Mouse (Mus musculus) layer of hippocampus, adult 11-12 months (tissue): Measurements from ENCODE around the gene Aars2.

ENCODE experiments used
- DNase-seq: peaks from one replicate; pipeline ENCODE4 v3.0.0; 2022; ENCODE audit warnings: low spot score

Aars2 gene

DNA sequence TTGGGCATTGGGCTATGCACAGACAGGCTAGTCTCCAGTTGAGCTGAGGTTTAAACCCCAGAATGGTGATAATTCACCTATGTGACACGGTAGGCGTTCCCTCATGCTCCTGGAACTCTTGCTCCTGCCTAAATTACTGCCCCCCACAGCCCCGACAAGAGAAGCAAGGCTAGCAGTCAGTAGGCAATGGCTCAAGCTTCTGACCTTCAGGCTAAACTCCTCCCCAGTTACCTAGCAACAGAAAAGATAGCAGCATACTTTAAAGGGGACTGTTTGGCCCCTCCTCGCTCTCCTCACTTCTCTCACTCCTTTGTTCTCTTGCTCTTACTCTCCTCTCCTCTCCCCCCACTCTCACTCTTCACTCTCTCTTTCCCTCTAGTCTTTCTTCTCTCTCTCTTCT lies 5.7 kb upstream of the Aars2 start:
- DNase-seq: no peak

DNA sequence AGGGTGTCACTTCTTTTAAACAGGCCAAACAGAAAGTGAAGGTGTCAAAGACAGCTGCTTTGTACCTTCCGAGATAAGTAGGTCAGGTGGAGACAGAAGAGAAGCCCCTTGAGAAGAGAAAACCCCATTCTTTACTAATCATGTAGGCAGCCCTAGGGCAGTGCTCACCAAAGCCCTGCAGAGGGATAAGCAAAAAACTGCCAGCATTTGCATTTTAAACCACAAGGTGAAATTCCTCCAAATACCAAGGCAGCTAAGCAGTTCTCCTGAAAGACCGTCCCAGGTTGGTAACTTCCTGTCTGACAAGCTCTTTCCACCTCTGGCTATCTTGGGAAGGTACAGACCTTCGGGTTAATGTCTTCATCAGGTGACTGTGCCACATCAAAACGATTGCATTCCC lies 4.3 kb upstream of the Aars2 start:
- DNase-seq: no peak

DNA sequence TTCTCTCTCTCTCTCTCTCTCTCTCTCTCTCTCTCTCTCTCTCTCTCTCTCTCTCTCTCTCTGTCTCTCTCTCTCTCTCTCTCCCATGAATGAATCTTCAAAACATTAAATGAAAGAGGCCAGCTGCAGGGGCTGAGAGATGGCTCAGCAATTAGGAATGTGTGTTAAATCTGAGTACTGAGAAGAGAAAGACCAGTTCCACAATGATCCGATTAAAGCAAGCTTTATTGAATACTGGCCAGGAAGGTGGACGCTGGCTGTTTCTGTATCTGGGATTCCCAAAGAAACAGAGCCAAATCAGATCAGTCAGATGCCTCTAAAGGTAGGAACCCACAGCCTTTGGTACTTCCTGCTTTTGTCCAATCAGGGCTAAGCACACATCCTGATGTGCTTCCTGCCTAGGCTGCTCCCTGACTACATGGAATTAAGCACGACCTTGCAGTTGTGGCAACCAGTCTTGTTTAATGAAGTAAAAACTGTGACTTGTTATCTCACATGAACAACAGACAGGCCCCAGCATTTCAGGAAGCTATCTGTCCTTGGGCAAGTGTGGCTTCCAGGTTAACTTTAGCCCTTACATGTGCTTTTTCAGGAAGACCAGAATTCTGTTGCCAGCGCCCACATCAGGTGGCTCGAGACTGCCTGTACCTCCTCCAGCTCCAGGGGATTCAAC lies 3.2 kb upstream of the Aars2 start:
- no peak for DNase-seq

DNA sequence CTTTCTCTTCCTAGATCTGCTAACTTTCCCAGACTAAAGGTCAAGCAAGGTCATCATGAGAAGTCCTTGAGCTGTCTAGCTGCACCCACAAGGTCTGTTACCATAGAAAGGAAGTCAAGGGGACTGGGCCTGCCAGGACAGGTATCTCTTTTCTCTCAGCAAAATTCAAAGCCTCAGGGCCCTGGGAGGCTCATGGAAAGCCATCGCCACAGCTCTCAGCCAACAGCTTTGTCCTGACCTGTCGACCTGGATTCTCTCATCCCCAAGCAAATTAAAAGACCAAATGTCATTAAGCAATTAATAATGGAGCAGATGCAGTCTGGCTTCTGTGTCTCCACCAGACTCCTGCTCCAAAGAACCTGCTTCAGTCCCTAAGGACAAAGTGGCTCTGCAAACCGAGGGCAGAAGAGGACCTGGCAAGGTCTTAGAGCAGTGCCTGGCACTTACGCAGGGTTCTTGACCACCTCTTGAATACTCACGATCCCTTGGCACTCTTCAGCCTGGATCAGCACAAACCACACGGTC lies 638 bp upstream of the Aars2 start:
- DNase-seq: no peak

DNA sequence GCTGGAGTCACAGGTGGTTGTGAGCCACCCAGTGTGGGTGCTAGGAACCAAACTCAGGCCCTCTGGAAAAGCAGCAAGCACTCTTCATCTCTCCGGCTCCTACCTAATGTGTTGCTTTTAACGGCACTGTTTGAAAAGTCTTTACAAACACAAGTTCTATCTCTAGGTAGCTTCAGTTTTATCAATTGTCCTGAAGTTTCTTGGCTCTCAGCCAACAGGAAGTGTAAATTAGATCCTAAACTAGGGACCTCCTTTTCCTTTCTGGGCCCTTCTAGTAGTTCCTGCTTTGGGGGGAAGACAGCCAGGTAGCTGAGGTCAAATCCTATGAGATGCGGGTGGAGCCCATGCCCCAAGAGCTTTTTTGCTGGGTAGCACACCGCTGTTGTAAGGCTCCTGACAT lies 4.2 kb downstream of the Aars2 start:
- no peak for DNase-seq

DNA sequence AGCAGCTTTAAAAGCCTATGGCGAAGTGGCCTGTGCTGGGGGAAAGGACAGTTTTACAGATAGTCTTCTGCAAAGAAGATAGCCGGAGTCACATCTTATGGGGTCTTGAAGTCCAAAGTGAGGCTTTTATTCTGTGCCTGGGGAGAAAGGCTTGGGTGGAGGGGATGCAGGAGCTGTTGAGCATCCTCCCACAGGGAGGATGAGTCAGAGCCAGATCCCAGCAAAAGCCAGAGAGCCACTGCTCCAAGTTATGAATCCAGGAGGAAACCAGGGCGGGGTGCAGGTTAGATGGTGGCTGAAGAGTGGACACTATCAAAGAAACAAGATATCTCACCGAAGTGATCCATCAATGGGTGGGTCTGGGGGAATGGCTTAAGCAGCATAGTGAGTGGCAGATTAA lies 5.1 kb downstream of the Aars2 start:
- DNase-seq: no peak

DNA sequence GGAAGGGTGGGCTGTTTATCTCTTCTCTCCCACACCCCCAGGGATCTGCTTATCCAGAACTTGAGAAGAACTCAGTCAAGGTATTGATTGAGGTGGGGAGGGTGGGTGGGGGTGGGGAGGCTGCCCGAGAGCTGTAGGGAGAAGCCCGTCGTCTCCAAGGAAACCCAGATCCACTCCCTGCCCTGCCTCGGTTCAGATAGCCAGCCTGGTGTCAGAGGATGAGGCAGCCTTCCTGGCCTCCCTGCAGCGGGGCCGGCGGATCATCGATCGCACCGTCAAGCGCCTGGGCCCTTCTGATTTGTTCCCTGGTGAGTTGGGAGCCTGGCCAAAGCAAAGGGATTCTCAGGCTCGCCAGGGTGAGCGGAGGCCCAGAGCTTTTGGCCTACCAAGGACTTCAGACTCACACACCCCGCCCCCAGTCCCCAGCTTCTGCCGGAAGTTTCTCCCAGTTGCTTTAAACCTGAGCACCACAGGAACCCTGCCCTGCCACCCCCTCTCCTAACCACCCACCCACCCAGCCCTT lies 8.6 kb downstream of the Aars2 start:
- DNase-seq: no peak

DNA sequence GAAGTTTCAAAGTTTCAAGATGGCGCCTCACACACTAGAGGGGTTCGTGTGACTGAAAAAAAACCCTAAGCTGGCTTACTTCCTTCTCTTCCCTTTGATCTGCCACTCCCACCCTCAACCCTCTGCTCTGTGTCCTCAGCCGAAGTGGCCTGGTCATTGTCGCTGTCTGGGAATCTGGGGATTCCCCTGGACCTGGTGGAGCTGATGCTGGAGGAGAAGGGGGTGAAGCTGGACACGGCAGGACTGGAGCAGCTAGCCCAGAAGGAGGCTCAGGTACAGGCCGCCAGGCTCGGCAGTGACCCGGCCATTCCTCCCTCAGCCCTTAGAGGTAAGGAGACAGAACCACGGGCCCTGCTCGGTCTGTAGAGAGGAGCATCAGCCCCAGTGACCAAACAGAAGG lies 9.2 kb downstream of the Aars2 start:
- no peak for DNase-seq

DNA sequence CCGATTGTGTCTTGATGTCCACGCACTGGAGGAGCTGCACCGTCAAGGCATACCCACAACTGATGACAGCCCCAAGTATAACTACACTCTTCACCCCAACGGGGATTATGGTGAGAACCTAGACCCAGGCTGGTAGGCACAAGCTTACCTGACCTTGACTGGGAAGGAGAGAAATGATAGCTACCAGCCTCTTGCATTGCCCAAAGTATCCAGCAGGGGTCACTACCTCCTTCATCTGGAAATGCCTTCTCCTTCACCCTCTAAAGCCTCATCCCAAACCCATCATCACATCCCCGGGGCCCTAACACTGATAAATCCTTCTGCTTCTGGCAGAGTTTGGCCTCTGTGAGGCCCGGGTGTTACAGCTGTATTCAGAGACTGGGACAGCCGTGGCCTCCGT lies 9.8 kb downstream of the Aars2 start:
- peak; percentile 87 for DNase-seq

DNA sequence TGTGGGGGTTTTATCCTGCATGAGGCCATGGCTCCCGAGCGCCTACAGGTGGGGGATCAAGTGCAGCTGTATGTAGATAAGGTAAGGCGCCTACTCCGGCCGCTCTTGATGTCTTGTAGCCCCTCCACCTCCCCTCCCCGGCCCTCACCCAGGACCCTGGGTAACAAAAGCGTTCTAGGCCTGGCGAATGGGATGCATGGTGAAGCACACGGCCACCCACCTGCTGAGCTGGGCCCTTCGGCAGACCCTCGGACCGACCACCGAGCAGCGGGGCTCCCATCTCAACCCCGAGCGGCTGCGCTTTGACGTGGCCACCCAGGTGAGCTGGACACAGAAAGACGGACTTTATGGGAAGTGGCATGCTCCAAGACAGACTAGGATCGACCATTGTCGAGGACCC lies 10.5 kb downstream of the Aars2 start:
- DNase-seq: no peak

DNA sequence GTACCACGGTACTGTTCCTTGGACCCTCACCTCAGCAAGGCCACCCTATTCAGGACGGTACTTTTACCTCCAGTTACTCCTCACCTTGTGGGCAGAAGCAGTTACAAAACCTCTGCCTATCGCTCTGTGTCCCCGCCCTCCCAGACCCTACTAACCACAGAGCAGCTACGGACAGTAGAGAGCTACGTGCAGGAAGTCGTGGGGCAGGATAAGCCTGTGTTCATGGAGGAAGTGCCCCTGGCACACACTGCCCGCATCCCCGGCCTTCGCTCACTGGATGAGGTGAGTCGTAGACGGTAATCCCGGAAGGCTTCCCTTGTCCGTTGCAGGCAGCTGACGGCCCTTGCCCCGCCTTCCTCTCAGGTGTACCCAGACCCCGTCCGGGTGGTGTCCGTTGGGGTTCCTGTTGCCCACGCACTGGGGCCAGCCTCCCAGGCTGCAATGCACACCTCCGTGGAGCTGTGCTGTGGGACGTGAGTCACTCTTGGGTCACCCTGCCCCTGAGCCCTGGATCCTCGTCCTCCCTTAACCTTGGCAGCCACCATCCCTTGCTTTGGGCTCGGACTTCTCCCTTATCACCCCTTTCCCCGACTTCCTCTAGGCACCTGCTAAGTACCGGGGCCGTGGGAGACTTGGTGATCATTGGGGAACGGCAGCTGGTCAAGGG lies 11.0 kb downstream of the Aars2 start:
- no peak for DNase-seq

DNA sequence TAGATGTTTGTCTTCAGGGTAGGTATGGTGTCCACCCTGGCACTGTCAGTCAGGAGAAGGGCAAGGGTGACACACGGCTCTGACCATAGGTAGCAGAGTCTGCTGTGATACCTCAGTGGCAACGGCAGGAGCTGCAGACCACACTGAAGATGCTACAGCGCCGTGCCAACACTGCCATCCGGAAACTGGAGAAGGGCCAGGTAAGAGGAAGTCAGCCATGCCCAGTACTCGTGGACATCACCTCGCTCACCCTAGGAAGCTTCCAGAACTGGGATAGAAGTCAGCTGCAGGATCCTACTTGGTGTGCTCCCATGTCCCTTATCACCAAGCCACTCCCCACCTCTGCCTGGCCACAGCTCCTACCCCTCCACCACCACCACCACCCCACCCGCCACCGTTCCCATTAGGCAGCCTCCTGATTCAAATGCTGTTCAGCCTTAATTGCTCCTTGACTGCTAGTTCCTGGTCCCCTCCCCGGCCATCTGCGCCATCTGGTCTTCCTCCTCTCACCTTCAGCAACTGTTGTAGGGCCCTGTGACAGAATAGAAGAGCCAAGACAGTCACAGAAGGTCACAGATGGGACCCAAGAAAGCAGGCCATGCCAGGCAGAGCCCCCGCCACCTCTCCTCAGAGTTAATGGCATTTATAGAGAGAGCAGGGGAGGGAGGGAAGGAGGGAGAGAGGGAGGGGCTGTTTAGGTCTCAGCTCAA lies 12.3 kb downstream of the Aars2 start:
- DNase-seq: no peak

DNA sequence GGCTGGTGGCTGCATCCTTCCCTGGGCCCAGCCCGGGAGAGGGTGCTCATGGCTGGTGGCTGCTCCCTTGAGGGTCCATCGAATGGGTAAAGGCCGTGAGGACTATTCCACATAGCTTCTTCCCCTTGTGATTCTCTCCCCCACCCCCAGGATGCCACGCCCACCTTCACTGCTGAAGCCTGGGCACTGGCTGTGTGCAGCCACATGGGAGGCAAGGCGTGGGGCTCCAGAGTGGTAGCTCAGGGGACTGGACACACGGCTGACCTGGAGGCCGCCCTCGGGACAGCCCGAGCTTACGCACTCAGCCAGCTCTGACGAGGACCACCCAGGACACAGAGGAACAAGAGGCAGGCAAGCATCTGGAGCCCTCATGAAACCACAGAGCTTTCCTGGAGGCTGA lies 13.5 kb downstream of the Aars2 start:
- no peak for DNase-seq

DNA sequence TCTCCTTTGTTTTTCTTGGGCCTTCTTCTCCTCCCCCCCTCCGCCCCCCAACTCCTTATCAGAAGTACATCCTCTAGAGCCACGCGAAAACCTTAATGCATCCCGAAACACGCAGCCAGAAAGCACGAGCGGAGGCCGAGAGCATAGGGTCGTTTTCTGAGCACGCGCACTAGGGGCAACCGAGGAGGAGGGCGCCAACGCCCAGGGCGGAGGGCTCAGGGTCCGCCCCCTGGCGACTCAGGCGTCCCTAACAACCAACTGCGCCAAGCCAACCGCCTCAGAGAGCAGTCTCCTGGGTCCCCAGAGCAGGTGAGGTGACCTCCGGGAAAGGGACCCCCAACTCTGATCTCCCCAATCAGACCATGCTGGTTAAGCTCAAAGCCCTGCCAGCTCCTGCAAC lies 16.6 kb downstream of the Aars2 start, which contains the start of gene Tcte1:
Tcte1 (plus strand) TSS at position 172 of the 400 bp plus-strand sequence.
- DNase-seq: no peak

DNA sequence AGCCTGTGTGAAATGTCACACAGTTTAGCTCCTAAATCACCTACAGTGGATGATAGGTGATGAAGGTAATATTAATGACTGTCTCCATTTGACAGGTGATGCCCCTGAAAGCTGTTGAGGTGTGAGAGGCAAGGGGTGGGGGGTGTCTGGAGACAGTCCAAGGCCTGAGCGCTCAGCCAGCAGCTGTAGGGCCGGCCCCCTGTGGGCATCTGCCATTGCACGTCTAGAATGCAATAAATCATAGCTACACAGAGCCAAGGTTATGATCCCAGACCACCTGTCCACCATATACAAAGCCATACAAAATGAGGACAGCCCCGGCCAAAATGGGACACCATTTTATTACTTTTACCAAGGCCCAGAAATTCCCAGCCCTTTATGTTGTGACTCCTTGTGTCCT lies 18.3 kb downstream of the Aars2 start:
- DNase-seq: no peak

DNA sequence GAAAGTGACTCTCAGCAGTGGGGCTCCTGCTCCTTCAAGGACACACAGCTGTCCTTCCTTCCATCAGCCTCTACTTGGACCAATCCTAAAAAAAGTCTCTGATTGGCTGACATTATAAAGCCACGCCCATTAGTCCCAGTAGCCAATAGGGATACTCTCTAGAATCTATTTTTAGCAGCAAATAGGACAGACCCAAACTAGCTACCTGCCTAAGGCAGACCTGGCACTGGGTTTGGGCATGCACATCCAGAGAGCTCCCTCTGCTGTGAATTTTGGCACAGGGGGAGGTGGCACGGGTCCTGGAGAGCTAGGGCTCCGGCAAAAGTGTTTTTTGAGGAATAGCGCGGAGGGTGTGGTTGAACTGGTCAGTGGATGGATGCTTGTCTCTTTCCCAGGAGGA lies 19.9 kb downstream of the Aars2 start:
- DNase-seq: no peak

DNA sequence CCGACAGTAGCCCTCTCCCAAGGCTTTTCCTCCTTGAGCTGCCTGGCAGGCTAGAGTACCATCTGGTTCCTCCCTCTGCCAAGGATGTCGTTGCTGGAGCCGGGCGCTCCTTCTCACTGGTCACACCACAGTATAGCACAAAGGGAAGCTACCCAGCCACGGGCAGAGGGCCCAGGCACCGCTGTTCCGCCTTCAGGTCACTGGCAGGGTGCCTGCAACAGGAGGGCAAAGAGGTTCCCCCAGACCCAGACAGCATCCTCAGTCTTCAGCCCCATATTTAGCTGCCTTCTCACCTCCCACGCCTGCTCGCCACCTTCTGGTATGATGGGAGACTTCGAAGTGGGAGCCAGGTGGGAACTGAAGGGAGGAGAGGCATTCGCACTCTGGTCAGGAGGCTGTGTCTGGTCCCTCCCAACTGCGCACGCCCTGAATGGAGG lies 23.7 kb downstream of the Aars2 start:
- peak; percentile 64 for DNase-seq

DNA sequence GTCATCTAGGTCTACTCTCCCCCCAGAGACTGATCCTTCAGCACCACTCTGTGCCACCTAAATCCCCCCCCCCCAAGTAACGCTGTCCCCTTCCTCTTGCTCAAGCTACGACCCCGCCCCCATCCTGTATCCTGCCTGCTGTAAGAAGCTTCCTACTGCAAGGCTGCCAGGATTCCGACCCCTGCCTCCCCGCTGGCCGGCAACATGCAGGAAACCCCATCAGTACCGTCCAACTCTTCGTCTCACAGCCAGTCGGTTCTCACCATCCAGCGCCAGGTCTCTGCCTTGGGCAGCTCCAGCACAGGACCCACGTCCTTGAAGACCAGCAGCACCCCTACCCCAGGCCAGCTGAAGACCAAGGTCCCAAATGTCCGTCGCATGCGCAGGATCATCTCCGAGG lies 26.3 kb downstream of the Aars2 start:
- no peak for DNase-seq

DNA sequence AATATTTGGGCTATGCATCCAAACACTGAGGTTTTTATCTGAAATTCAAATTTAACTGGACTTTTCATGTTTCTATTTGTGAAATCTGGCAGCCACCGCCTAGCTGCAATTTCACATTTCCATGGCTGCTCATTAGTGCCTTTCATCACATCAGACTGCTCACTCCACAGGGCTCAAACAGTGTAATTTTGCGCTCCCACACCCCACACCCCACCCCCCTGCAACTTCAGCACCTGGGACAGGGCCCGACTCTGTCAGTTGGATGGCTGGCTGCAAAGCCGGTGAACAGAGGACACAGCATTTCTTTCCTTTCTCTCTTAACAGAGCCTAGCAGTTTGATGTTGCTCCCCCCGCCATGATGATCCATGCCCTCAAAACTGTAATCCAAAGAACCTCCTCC lies 29.6 kb downstream of the Aars2 start:
- DNase-seq: no peak

DNA sequence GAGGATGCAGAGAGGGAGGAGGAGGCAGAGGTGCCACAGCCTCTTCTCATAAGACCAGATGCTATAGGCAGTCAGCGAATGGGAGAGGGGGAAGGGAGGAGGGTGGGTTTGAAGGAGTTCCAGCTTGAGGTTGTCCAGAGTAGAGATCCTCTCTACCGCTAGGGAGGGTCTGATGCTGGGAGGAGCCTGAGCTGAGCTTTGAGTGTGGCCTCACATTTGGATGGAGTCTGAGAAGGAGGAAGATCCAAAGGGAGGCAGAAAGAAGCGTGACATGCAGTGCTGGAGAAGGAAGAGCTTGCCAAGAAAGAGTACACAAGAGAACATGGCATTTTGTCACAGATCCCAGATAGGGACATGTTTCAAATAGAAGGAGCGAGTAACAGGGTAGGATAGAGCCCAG lies 31.8 kb downstream of the Aars2 start:
- DNase-seq: no peak

DNA sequence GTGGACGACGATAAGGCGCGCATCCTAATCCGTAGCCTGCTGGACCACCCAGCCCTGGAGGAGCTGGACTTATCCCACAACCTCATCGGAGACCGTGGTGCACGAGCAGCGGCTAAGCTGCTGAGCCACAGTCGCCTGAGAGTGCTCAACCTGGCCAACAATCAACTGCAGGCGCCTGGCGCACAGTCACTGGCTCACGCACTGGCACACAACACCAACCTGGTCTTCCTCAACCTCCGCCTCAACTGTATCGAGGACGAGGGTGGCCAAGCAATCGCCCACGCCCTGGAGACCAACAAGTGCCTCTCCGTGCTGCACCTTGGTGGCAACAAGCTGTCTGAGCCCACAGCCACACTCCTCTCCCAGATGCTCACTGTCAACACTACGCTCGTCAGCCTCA lies 33.0 kb downstream of the Aars2 start:
- DNase-seq: no peak

DNA sequence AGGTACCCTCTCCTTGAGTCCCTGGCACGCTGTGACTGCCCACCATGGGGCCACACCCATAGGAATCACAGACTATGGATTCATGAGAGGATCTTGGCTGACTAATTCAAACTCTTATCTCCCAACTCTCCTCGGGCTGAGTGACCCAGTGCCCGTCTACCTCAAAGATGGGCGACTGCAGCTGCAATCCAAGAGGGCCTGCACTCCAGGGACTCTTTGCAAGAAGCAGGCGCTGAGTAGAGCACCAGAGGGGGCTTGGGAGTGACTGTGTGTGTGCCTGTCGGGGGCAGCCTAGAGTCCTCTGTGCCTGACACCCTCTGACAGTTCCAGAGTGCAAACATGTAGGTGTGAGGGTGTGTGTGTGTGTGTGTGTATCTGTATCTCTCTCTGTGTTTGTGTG lies 35.5 kb downstream of the Aars2 start:
- DNase-seq: no peak

DNA sequence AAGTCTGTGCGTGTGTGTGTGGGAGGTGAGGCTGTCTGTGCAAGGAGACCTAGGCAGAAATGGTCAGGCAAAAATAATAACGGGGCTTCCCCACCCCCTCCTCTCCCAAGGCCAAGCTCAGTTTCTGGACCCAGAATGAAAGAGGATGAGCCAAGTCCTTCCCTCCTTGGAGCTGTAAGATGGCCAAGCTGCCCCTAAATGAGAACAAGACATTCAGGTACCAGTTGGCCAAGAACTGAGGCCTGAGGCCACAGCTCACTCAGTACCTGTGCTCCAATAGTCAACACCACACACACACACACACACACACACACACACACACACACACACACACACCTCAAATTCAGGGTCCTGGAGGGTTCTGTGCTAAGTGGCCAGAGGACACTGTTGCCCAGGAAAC lies 36.1 kb downstream of the Aars2 start:
- no peak for DNase-seq
